Mouse (Mus musculus) thymus, postnatal 4 days (tissue): ENCODE results near the gene Gm6899.
A peak's percentile ranks its signal among the peaks of the same experiment; 100 is the strongest.

Experiments
- DNase-seq: peaks from one replicate; pipeline ENCODE4 v3.0.0; 2021

Gene Gm6899

GRCm38 (mm10) chr11:26593061-26594059 is at the start of gene Gm6899, which contains the start of gene Vrk2:
Gm6899 (plus strand) TSS chr11:26593241.
Vrk2 (minus strand) TSS chr11:26593999.
- peak; percentile 83 for DNase-seq

GRCm38 (mm10) chr11:26551551-26551950 is 41.5 kb upstream of the Gm6899 start:
- no peak for DNase-seq

DNA sequence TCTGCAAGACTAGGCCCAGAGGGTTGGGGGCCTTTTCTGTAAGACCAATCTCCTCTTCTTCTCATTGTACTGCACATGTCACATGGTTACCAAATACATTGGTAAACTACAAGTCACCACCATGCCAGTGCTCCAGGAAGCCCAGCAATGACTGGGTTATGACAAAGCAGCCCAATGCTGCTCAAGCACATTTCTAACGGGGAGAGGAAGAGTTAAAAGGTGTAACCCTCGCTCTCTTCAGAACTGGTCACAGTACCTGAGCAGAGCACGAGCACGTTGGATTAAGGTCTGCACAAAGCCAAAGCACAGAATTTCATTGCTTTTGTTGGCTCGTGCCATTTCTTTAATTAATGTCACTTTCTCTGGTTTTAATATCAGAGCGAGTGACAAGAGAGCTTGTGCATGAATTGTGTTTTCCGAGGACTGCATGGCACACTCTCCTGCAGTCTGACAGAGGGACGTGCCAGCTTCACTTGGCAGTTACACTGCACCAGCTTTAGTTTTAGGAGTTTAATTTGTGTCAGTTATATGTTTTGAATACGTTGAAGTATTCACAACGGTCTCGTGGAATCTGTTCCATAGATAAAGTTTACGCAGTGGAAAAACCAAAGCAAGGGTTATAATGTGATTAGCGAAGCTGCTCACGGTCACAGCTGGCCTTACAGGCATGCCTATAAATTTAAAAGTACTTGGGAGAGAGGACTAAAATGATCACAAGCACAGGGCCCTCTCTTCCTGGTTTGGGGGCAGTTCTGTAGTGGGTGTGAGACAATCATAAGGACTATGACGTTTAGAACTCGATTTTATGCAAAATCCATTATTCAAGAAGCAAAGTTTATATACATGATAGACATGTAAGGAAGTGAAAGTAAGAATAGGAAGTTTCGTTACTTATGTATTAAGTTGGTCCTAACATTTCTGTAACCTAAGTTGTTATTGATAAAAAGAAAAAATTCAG is 7.4 kb upstream of the Gm6899 start:
- no peak for DNase-seq

GRCm38 (mm10) chr11:26586367-26587183 is 6.5 kb upstream of the Gm6899 start:
- DNase-seq = no peak

DNA sequence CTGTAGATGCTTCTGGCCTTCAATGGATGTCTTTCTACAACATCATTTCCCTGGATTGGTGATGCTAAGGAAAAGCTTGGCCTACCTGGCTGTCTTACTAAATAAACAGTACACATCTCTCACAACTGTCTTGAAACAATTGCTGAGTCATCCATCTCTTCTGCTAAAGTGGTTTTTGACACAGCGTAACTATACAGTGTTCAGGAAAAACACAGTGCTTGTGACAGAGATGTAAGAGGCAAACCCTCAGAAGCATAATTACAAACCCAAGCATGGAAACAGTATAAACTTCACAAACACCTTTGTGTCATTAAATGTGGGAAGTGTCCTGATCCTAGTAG is 5.9 kb upstream of the Gm6899 start:
- no peak for DNase-seq

DNA sequence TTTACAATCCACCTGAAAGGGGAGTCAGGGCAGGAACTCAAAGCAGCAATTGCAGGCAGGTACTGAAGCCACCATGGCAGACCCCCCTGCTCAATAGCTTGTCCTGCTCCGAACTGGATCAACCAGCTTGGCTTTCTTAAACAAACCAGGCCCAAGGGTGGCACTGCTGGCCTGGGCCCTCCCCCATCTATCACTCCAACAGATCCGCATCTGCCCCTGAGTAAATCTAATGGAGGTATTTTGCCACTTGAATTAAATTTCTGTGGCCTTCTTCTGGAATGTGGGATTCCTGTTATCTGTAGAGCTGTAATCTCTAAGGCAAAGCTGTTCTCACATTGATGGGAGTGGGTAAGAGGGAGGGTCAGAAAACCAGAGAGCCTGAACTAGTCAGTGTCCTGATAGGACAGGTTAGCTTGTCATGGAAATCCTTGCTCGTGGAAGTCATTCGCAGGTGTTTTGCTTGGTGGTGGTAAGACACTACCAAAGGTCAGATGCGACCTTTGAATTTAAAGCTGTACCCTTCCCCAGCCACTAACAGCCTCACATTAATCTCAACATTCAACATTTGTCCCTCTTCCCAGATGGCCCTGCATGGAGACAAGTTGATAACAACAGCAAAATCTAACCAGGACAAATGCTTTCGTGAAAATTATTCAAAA is 517 bp upstream of the Gm6899 start:
- DNase-seq = peak; percentile 13

DNA sequence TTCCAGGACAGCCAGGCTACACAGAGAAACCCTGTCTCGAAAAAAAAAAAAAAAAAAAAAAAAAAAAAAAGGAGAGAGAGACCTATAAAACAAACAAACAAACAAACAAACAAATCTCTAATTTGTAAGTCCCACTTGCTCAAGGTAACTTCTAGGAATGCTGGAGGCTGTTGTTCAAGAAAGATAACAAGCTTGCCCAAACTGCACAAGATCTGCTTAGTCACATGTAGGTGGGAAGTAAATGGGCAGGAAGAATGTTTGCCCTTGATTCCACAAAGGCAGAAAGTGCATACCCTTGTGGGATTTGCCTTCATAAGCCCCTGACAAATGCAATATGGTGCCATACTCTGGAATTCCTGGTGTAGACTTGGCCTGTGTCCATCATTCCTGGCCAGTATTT is 1.4 kb downstream of the Gm6899 start:
- no peak for DNase-seq

- DNase-seq = no peak
Measured at GRCm38 (mm10) chr11:26596186-26596585, 3.1 kb downstream of the Gm6899 start.

DNA sequence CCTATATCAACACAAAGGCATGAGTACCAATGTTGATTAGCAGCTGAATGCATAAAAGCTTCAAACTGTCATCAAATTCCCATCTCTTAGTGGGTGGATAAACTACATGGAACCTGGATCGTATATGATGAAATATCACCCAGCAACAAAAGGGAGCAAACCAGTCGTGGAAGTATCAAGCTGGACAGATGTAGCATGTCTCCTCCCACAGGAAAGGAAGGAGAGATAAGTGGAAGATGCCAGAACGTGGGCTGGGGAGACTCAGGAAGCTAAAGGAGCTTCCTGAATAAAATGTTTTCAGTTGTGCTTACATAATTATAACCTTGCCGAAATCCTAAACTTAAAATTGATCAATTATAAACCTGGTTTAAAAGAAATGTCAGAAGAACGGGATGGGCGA is 4.1 kb downstream of the Gm6899 start:
- no peak for DNase-seq

DNA sequence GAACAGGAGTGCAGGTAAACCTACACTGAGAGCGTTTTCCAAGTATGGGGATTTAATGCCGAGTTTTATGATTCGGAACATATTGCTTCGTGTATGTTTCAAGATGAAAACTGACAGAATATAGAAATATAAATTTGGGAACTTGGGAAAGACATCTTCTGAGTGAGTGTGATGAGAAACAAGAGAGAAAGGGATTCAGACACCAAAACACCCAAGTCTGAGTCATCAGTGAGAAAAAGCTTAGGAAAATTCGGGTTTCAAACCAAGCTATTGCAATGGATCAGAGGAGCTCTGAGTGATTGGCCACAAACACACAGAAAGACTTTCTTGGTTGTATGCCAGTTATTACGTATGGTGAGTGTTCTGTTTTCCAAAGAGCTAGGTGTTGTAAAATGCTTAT is 4.7 kb downstream of the Gm6899 start:
- DNase-seq = no peak

- DNase-seq = no peak
Measured at GRCm38 (mm10) chr11:26598876-26599275, 5.8 kb downstream of the Gm6899 start.

DNA sequence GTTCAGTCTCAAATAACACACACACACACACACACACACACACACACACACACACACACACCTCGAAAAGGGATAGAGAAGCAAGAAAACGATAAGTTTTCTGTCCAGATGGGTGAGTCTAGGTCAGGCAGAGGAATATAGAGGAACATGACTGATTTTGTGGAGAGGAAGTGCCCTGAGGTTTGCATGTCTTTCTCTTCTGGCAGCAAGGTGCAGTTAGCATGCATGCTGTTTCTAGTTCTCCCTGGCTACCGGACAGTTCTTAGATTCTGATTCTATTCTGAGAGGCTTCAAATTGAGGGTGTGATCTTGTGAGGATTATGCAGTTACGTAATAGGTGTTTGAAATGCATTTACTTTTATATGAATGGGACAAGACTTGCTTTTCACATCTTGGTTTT is 7.7 kb downstream of the Gm6899 start:
- DNase-seq = no peak

- no peak for DNase-seq
Measured at GRCm38 (mm10) chr11:26601571-26602175, 8.6 kb downstream of the Gm6899 start.

GRCm38 (mm10) chr11:26604061-26604655 is 11.1 kb downstream of the Gm6899 start:
- DNase-seq = no peak

DNA sequence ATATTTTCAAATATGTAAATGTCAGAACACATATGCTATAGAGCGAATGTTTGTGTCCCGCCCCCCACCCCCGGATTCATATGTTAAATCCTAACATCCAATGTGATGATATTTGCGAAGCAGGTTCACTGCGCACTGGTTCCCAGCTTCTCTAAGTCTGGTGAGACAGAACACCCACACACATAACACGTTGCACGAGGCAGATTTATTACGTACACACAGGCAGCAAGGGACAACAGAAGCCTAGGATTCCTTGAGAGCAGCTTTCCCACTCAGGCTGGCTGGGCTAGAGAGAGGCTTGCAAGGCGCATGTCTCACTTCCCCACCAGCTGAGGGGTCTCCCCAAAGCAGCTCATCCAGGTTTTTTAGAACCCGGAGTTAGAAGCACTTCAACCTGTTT is 15.8 kb downstream of the Gm6899 start:
- DNase-seq = no peak

DNA sequence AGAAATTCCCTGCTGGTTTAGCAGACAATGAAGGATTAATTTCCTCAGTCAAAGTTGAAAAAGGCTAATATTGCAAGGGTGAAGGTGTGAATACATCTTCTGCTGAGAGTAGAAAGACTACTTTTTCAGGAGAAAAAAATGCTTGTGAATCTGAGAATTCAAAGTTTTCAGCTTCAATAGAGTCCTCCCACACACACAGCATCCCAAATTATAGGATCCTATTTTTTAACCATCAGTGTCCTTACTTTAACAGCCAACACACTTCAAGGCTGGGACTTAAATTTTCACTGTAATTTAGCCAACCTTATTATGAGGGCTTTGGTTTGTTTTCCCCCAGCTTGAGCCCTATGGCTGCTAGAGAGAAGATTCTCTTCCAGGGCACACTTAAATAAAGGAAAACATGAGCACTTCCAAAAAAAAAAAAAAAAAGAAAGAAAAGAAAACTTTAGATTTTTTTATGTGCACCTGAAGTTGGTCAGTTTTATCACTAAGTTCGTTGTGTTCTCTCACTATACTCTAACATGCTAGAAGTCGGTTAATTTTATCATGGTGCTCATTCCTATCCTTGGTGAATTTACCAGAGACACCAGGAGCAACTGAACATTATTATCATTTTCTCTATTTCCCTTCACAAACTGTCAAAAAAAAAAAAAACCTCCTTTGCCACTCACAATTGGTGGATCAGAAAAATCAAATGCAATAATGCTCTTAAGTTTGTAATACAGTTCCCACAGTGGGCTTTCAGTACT is 25.6 kb downstream of the Gm6899 start:
- no peak for DNase-seq

- no peak for DNase-seq
Measured at GRCm38 (mm10) chr11:26622727-26623126, 29.7 kb downstream of the Gm6899 start.

- DNase-seq = no peak
Measured at GRCm38 (mm10) chr11:26636239-26636638, 43.2 kb downstream of the Gm6899 start.

GRCm38 (mm10) chr11:26640314-26640785 is 47.3 kb downstream of the Gm6899 start:
- DNase-seq = no peak

GRCm38 (mm10) chr11:26642141-26642540 is 49.1 kb downstream of the Gm6899 start:
- no peak for DNase-seq
